Mouse (Mus musculus) kidney, adult 11 months (tissue): ENCODE measurements around the gene Mvp.

Experiments used
- DNase-seq: peaks from one replicate; pipeline ENCODE4 v3.0.0; 2022

The Mvp gene

GRCm38 (mm10) chr7:126986319-126986718, 28.1 kb downstream of the Mvp start:
- peak; percentile 70 for DNase-seq

- DNase-seq: no peak
These were observed 29.6 kb downstream of the Mvp start for GRCm38 (mm10) chr7:126984667-126985444.

GRCm38 (mm10) chr7:126983113-126983512, 31.3 kb downstream of the Mvp start:
- no peak for DNase-seq

GRCm38 (mm10) chr7:126982054-126982453, 32.4 kb downstream of the Mvp start:
- DNase-seq: no peak

- no peak for DNase-seq
These were observed 32.8 kb downstream of the Mvp start for GRCm38 (mm10) chr7:126981601-126982000.

- no peak for DNase-seq
These were observed 35.6 kb downstream of the Mvp start for GRCm38 (mm10) chr7:126978841-126979240.

- DNase-seq: no peak
These were observed 37.5 kb downstream of the Mvp start for GRCm38 (mm10) chr7:126976878-126977459.

GRCm38 (mm10) chr7:126975950-126976866, 38.2 kb downstream of the Mvp start, which contains the start of gene Cdiptos:
Cdiptos (minus strand) TSS chr7:126976098.
- DNase-seq: peak; percentile 92

- no peak for DNase-seq
These were observed 38.7 kb downstream of the Mvp start, which contains the start of gene Cdipt for GRCm38 (mm10) chr7:126975893-126975949. Cdipt (plus strand) TSS chr7:126975914.

GRCm38 (mm10) chr7:126975493-126975892, 38.9 kb downstream of the Mvp start:
- DNase-seq: no peak

GRCm38 (mm10) chr7:126967361-126967760, 47.1 kb downstream of the Mvp start:
- DNase-seq: no peak

- no peak for DNase-seq
These were observed 48.9 kb downstream of the Mvp start for GRCm38 (mm10) chr7:126965568-126965967.

GRCm38 (mm10) chr7:126963548-126964286, 50.7 kb downstream of the Mvp start:
- peak; percentile 38 for DNase-seq

- DNase-seq: no peak
These were observed 52.5 kb downstream of the Mvp start for GRCm38 (mm10) chr7:126961965-126962364.

- DNase-seq: no peak
These were observed 53.3 kb downstream of the Mvp start for GRCm38 (mm10) chr7:126961095-126961494.

GRCm38 (mm10) chr7:126959780-126960179, 54.6 kb downstream of the Mvp start:
- DNase-seq: no peak

GRCm38 (mm10) chr7:126955125-126955524, 59.3 kb downstream of the Mvp start:
- DNase-seq: no peak

- DNase-seq: no peak
These were observed 61.8 kb downstream of the Mvp start for GRCm38 (mm10) chr7:126952646-126953045.

- DNase-seq: no peak
These were observed 62.7 kb downstream of the Mvp start for GRCm38 (mm10) chr7:126951741-126952140.

- no peak for DNase-seq
These were observed 63.5 kb downstream of the Mvp start for GRCm38 (mm10) chr7:126950647-126951615.

- peak; percentile 77 for DNase-seq
These were observed 64.4 kb downstream of the Mvp start, which contains the start of gene Sez6l2 for GRCm38 (mm10) chr7:126949793-126950646. Sez6l2 (plus strand) TSS chr7:126950563.
